Mouse (Mus musculus): ENCODE data around the gene Fgf11.

GRCm38 (mm10) chr11:69791420-69791819 lies 10.2 kb downstream of the Fgf11 start:
- no peak for TF ChIP-seq CTCF (conservative IDR thresholded peaks at IDR 0.05; ENCODE audit: low read length)
- TF ChIP-seq NANOG (IDR thresholded peaks at IDR 0.05; ENCODE audit: borderline replicate concordance, low read length), result no peak

All from E14TG2a.4 (cell line).